Mouse (Mus musculus): ENCODE results near the gene Serpinc1. TPM values are rescaled to one million over a fixed set of nuclear protein-coding genes. Genes with fewer than 3 reads are reported as not detected.

The Serpinc1 gene
- total and polyA plus RNA-seq, 3 experiments, result 0.13 to 1.3 (median 1.2) TPM

GRCm38 (mm10) chr1:161046972-161047371 is 68.6 kb downstream of the Serpinc1 start:
- H3K36me3 ChIP-seq (replicated peaks), result peaks cover 87% of the 10 kb centered on the region
- no peaks in the 10 kb centered on the region for H3K4me1 ChIP-seq (ENCODE audit: insufficient read depth, low read depth, low read length)
- H3K9me3 ChIP-seq (replicated peaks), result no peaks in the 10 kb centered on the region
- no peak overlapping the region for H3K4me3 ChIP-seq (ENCODE audit: low read depth, low read length)
- TF ChIP-seq POLR2AphosphoS5 (IDR thresholded peaks at IDR 0.05; ENCODE audit: insufficient replicate concordance, low read depth, low read length) (no peak), GATA1 (IDR thresholded peaks at IDR 0.05; ENCODE audit: borderline replicate concordance, low read length) (no peak), CTCF (IDR thresholded peaks at IDR 0.05; ENCODE audit: low read depth, low read length) (no peak), TAL1 (conservative IDR thresholded peaks at IDR 0.05; ENCODE audit: low read depth, low read length) (no peak), GATA2 (IDR thresholded peaks at IDR 0.05; ENCODE audit: borderline replicate concordance, low read depth, low read length) (no peak)
- no peak for DNase-seq (ENCODE audit: low spot score)
- ATAC-seq (ENCODE audit: extremely low read depth, insufficient number of reproducible peaks, low FRiP score, poor library complexity, severe bottlenecking), result no peak
- H3K27me3 ChIP-seq (ENCODE audit: insufficient read depth, low read length), result no peaks in the 10 kb centered on the region

Other genes starting within 250 kb of the Serpinc1 start
- 256 and 302 TPM in 2 replicates for gene Rabgap1l, start 185.4 kb upstream of the Serpinc1 start, total RNA-seq (2014; fragmentation: Nextera tagmentation)
- 237 and 325 TPM in 2 replicates for gene Rabgap1l, start 185.4 kb upstream of the Serpinc1 start, total RNA-seq (2017)
- 11.8 and 12.9 TPM in 2 replicates for gene Rabgap1l, start 185.4 kb upstream of the Serpinc1 start, polyA plus RNA-seq (2012)
- gene Rc3h1, start 72.2 kb upstream of the Serpinc1 start, total RNA-seq (2014; fragmentation: Nextera tagmentation), result 46.5 and 53.6 TPM in 2 replicates
- 19.5 and 27.0 TPM in 2 replicates for gene Rc3h1, start 72.2 kb upstream of the Serpinc1 start, total RNA-seq (2017)
- gene Rc3h1, start 72.2 kb upstream of the Serpinc1 start, polyA plus RNA-seq (2012), result 0.90 and 1.3 TPM in 2 replicates
- 11.1 and 11.6 TPM in 2 replicates for gene Zbtb37, start 56.3 kb downstream of the Serpinc1 start, total RNA-seq (2014; fragmentation: Nextera tagmentation)
- 5.8 and 8.5 TPM in 2 replicates for gene Zbtb37, start 56.3 kb downstream of the Serpinc1 start, total RNA-seq (2017)
- gene Zbtb37, start 56.3 kb downstream of the Serpinc1 start, polyA plus RNA-seq (2012), result 0.08 and 0.21 TPM in 2 replicates
- gene Dars2, start 92.1 kb downstream of the Serpinc1 start, total RNA-seq (2014; fragmentation: Nextera tagmentation), result 35.2 and 41.1 TPM in 2 replicates
- gene Dars2, start 92.1 kb downstream of the Serpinc1 start, total RNA-seq (2017), result 36.2 and 39.1 TPM in 2 replicates
- 3.8 and 4.3 TPM in 2 replicates for gene Dars2, start 92.1 kb downstream of the Serpinc1 start, polyA plus RNA-seq (2012)
- 19.3 and 20.6 TPM in 2 replicates for gene Cenpl, start 92.1 kb downstream of the Serpinc1 start, total RNA-seq (2014; fragmentation: Nextera tagmentation)
- gene Cenpl, start 92.1 kb downstream of the Serpinc1 start, total RNA-seq (2017), result 4.5 and 6.4 TPM in 2 replicates
- 8.6 and 9.0 TPM in 2 replicates for gene Cenpl, start 92.1 kb downstream of the Serpinc1 start, polyA plus RNA-seq (2012)
- gene Klhl20, start 152.9 kb downstream of the Serpinc1 start, total RNA-seq (2014; fragmentation: Nextera tagmentation), result 52.5 and 56.2 TPM in 2 replicates
- gene Klhl20, start 152.9 kb downstream of the Serpinc1 start, total RNA-seq (2017), result 23.7 and 27.3 TPM in 2 replicates
- 1.6 and 2.9 TPM in 2 replicates for gene Klhl20, start 152.9 kb downstream of the Serpinc1 start, polyA plus RNA-seq (2012)
- not detected in 2 replicates for gene Ankrd45, start 164.1 kb downstream of the Serpinc1 start, total RNA-seq (2014; fragmentation: Nextera tagmentation)
- 0.06 and 0.11 TPM in 2 replicates for gene Ankrd45, start 164.1 kb downstream of the Serpinc1 start, total RNA-seq (2017)
- not detected in 2 replicates for gene Ankrd45, start 164.1 kb downstream of the Serpinc1 start, polyA plus RNA-seq (2012)
- gene Tex50, start 180.7 kb downstream of the Serpinc1 start, total RNA-seq (2014; fragmentation: Nextera tagmentation), result not detected in 2 replicates
- gene Tex50, start 180.7 kb downstream of the Serpinc1 start, total RNA-seq (2017), result 0.23 TPM in 1 of 2 replicates, not detected in the other
- not detected in 2 replicates for gene Tex50, start 180.7 kb downstream of the Serpinc1 start, polyA plus RNA-seq (2012)

Data from G1E (cell line).